Mouse (Mus musculus) heart, adult 2 months (tissue): ENCODE data around the gene Gm30302.

ENCODE experiments used
- CTCF ChIP-seq: fragments of 200-600 bp; IDR thresholded peaks from 2 replicates; pipeline ENCODE4 v1.8.1; 2022; ENCODE audit warnings: antibody characterized with exemption, mild to moderate bottlenecking, moderate library complexity
- EP300 ChIP-seq: fragments of 200-500 bp; IDR thresholded peaks from 2 replicates; pipeline ENCODE4 v1.6.1; 2011; ENCODE audit warnings: low read depth, low read length, control low read depth; ENCODE audit not compliant: insufficient read depth
- POLR2A ChIP-seq: fragments of 200-500 bp; IDR thresholded peaks from 2 replicates; pipeline ENCODE4 v1.6.1; 2011; ENCODE audit warnings: mild to moderate bottlenecking, low read depth, low read length, control low read depth; ENCODE audit not compliant: insufficient read depth

DNA sequence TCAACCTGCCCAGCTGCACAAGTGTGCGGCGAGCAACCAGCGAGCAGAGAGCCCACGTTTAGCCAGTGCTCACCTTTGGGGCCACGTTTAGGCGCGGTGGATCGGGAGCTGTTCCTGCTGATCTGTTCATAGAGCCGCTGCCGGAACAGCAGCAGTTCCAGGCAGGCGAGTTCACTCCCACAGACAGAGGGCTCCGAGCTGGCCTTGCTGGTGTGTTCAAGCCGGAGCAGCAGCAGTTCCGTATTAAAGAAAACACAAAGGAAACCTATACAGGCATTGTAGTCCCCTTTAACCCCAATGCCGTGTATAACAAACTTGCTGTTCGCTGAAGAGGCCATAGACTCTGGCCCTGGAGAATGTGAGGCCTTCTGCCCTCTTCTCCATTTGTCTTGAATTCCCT, 29.7 kb downstream of the Gm30302 start:
- TF ChIP-seq POLR2A, result no peak
- TF ChIP-seq CTCF, result no peak
- no peak for TF ChIP-seq EP300
